Mouse (Mus musculus) olfactory bulb, adult 2 months (tissue): ENCODE results near the gene Cldn20.

ENCODE experiments used
- CTCF ChIP-seq: fragments of 200-500 bp; IDR thresholded peaks from 2 replicates; pipeline ENCODE4 v1.5.1; 2012; ENCODE audit warnings: low read depth, mild to moderate bottlenecking, low read length, moderate library complexity; ENCODE audit not compliant: insufficient read depth
- POLR2A ChIP-seq: fragments of 200-500 bp; IDR thresholded peaks from 2 replicates; pipeline ENCODE4 v1.6.1; 2012; ENCODE audit warnings: mild to moderate bottlenecking, low read depth, low read length, moderate library complexity; ENCODE audit not compliant: insufficient read depth

- TF ChIP-seq CTCF (peak; percentile 47; the same call in 1 of the 2 replicates), POLR2A (no peak)
Measured at GRCm38 (mm10) chr17:3509841-3510240, 22.5 kb upstream of the Cldn20 start.
